Mouse (Mus musculus) B cell, adult (primary cell): ENCODE data around the gene Kdm6a. TPM values are rescaled to one million over a fixed set of nuclear protein-coding genes. Genes with fewer than 3 reads are reported as not detected.

Source experiments
- total RNA-seq: library from RNA; stranded (reverse); gene quantifications from 4 replicates; pipeline ENCODE4 v1.2.4, GENCODE M21; 2023; ENCODE audit not compliant: inconsistent age

Gene Kdm6a
- total RNA-seq, result 140 to 167 TPM (median 163 TPM) in 4 replicates

DNA sequence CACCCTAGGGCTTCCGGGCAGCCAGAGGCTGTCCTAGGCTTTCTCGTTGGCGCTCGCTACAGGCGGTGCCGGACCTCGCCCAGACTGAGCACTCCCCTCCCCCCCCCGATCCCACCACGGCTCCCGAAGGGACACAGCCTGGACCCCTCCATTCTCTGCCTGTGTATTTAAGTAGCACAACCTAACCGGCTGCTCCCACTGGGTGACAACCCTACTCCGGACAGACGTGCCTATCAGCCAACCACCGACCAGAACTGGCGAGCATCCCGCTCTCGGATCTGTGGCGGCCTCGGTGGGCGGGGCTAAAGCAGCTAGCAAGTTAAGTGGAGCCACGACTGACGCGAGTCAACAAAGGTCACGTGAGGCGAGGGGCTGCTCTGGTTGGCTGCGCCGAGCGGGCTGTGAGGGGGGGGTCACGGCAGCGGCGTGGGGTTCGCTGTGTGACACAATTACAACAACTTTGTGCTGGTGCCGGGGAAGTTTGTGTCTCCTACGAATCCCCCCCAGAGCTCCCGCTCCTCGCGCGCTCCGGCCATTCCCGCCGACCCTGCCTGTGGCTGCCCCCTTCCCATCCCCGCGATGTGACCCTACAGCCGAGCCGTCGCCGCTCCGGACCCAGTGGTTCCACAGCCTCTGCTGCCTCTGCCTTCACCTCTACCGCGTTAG is at the start of gene Kdm6a:
Gene Kdm6a, plus strand, starts transcription at position 384 of the 666 bp plus-strand sequence.

DNA sequence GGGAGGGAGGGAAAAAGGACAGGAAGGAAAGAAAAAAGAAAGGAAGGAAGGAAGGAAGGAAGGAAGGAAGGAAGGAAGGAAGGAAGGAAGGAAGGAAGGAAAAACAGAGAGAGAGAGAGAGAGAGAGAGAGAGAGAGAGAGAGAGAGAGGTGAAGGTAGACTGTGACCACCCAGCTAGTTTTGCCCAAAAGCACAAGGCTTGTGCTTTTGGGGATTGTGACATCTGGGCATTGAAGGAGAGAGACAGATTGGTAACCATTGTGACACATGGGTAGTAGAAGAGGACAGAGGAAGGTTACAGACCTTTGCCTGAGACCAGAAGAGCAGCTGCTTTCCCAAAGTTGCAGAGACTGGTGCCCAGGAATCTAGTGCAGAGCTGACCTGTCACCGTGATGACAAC is 16.8 kb upstream of the Kdm6a start, which contains the start of gene Dusp21:
Gene Dusp21, plus strand, starts transcription at position 301 of the 400 bp plus-strand sequence.

Other genes starting within 250 kb of the Kdm6a start
- not detected in 4 replicates for gene Dusp21, start 16.7 kb upstream of the Kdm6a start, total RNA-seq